ENCODE assay signal across 22 mouse cellular contexts in the genomic region with DNA sequence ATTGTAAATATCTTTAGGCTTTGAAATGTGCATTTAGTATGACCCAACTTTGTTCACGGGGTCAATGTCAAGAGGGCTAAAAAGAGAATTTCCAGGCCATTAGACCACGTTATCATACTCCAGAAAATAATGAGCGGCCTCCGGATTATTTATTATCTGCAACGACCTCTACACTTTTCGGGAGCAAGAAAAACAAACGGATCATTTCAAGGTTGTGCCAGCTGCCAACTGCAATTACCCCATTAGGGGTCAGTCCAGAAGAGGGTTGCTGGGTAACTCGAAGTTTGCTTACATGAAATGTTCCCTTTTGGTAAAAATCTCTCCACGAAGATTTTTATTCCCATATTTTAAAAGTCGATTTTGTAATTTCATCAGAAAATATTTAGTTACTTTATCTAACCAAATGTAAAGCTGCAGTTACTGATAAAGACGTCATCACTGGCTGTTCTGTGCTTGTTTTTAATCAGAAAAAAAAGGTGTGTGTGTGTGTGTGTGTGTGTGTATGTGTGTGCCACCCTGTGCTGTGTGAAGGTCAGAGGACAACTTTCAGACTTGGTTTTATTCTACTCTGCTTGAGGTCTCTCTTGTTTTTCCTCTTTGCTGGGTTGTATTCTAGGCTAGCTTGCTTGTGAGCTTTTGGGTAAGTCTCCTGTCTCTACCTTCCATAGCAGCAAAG. TPM values are rescaled to one million over a fixed set of nuclear protein-coding genes. Genes with fewer than 3 reads are reported as not detected.
DNase-seq lines count a peak whose midpoint lies in the region; ATAC-seq and TF ChIP-seq lines count a peak whose summit lies in the region.
"Had no signal": no experiment of that assay in that cellular context is flagged by ENCODE, and none has a peak within 500 bp of the region (broad histone marks: within the 10 kb centered on the region; RNA-seq: fewer than 3 reads in every experiment).

No protein-coding gene starts in this region.

- peak; percentile 52 to 85 for DNase-seq in adrenal gland, adult (ENCODE audit: inconsistent age in 2 of 2, low spot score in 1 of 2)
- no peak for DNase-seq in adrenal gland, postnatal 4 days (ENCODE audit: low spot score in 2 of 2)
- DNase-seq in kidney, postnatal 0 days (ENCODE audit: low spot score) = no peak
- peak; percentile 57 for DNase-seq in adrenal gland, adult 8-10 months
- DNase-seq in retina, postnatal 1 day = peak; percentile 63
- no peak for DNase-seq in right cerebral cortex, postnatal 10 days (ENCODE audit: low spot score in 2 of 2)
- DNase-seq: cerebellum, adult 11 months; cerebellum, adult 9-11 months; gastrocnemius, adult 2 months; heart, postnatal 4 days; lung, postnatal 4 days had no signal

- ATAC-seq in kidney, postnatal 0 days (replicated peaks; ENCODE audit: low FRiP score, low read depth) = no peak
- ATAC-seq in kidney, embryonic 16.5 days (ENCODE audit: low FRiP score, low TSS enrichment) = no peak
- ATAC-seq in forebrain, embryonic 15.5 days (replicated peaks) = no peak
- ATAC-seq: midbrain, embryonic 15.5 days had no signal

- 17% methylated on average over 11 of the region's 11 CpGs for WGBS in kidney, postnatal 0 days
- WGBS in kidney, embryonic 16.5 days = 21% methylated on average over 11 of the region's 11 CpGs
- WGBS in forebrain, embryonic 15.5 days = 61% methylated on average over 11 of the region's 11 CpGs

- H3K36me3 ChIP-seq in kidney, postnatal 0 days (ENCODE audit: insufficient read depth, low read length) = no peaks in the 10 kb centered on the region
- H3K36me3 ChIP-seq in kidney, embryonic 16.5 days (ENCODE audit: insufficient read depth, low read length) = no peaks in the 10 kb centered on the region
- H3K36me3 ChIP-seq in forebrain, embryonic 15.5 days = no peaks in the 10 kb centered on the region
- H3K36me3 ChIP-seq: embryonic facial prominence, embryonic 13.5 days; forebrain, embryonic 12.5 days; heart, embryonic 10.5 days; hindbrain, embryonic 15.5 days; intestine, embryonic 15.5 days; liver, embryonic 15.5 days; midbrain, embryonic 15.5 days; neural tube, embryonic 12.5 days had no signal

- H3K4me2 ChIP-seq in kidney, postnatal 0 days (ENCODE audit: low read length) = no peak overlapping the region
- no peak overlapping the region for H3K4me2 ChIP-seq in kidney, embryonic 16.5 days (replicated peaks; ENCODE audit: low read depth, low read length)
- no peak overlapping the region for H3K4me2 ChIP-seq in forebrain, embryonic 15.5 days (replicated peaks)
- H3K4me2 ChIP-seq: embryonic facial prominence, embryonic 13.5 days; forebrain, embryonic 12.5 days; hindbrain, embryonic 15.5 days; intestine, embryonic 15.5 days; liver, embryonic 15.5 days; midbrain, embryonic 15.5 days; neural tube, embryonic 12.5 days had no signal

- H3K27me3 ChIP-seq in kidney, postnatal 0 days (ENCODE audit: insufficient read depth, low read length) = no peaks in the 10 kb centered on the region
- H3K27me3 ChIP-seq in kidney, embryonic 16.5 days (ENCODE audit: insufficient read depth, low read length) = peaks cover 12% of the 10 kb centered on the region; the same call in 1 of the 2 replicates
- H3K27me3 ChIP-seq in forebrain, embryonic 15.5 days = no peaks in the 10 kb centered on the region
- H3K27me3 ChIP-seq: embryonic facial prominence, embryonic 13.5 days; forebrain, embryonic 12.5 days; hindbrain, embryonic 15.5 days; intestine, embryonic 15.5 days; liver, embryonic 15.5 days; midbrain, embryonic 15.5 days; neural tube, embryonic 12.5 days had no signal

- H3K4me3 ChIP-seq in kidney, postnatal 0 days (replicated peaks; ENCODE audit: low read depth, low read length) = no peak overlapping the region
- no peak overlapping the region for H3K4me3 ChIP-seq in kidney, embryonic 16.5 days (ENCODE audit: low read length)
- H3K4me3 ChIP-seq in forebrain, embryonic 15.5 days = no peak overlapping the region
- H3K4me3 ChIP-seq: embryonic facial prominence, embryonic 13.5 days; erythroblast, embryonic 14.5 days; forebrain, embryonic 12.5 days; gastrocnemius, adult 2 months; heart, embryonic 10.5 days; hindbrain, embryonic 15.5 days; intestine, embryonic 15.5 days; liver, embryonic 15.5 days; midbrain, embryonic 15.5 days; neural tube, embryonic 12.5 days had no signal

- 0 out of 2 replicates have a peak, but pooled peaks cover 5% of the 10 kb centered on the region for H3K4me1 ChIP-seq in kidney, postnatal 0 days (replicated peaks; ENCODE audit: insufficient read depth, low read length)
- H3K4me1 ChIP-seq in kidney, embryonic 16.5 days (ENCODE audit: insufficient read depth, low read length) = peaks cover 11% of the 10 kb centered on the region
- no peaks in the 10 kb centered on the region for H3K4me1 ChIP-seq in forebrain, embryonic 15.5 days
- H3K4me1 ChIP-seq: embryonic facial prominence, embryonic 13.5 days; forebrain, embryonic 12.5 days; hindbrain, embryonic 15.5 days; intestine, embryonic 15.5 days; liver, embryonic 15.5 days; midbrain, embryonic 15.5 days; neural tube, embryonic 12.5 days had no signal

- 0 out of 2 replicates have a peak overlapping the region, but pooled peaks have one; percentile 40 for H3K27ac ChIP-seq in kidney, postnatal 0 days
- no peak overlapping the region for H3K27ac ChIP-seq in kidney, embryonic 16.5 days (ENCODE audit: low read length)
- H3K27ac ChIP-seq in forebrain, embryonic 15.5 days (replicated peaks) = no peak overlapping the region
- H3K27ac ChIP-seq: embryonic facial prominence, embryonic 13.5 days; forebrain, embryonic 12.5 days; gastrocnemius, adult 2 months; hindbrain, embryonic 15.5 days; intestine, embryonic 15.5 days; liver, embryonic 15.5 days; midbrain, embryonic 15.5 days; neural tube, embryonic 12.5 days had no signal

- H3K9me3 ChIP-seq in kidney, postnatal 0 days (replicated peaks; ENCODE audit: low read length) = no peaks in the 10 kb centered on the region
- no peaks in the 10 kb centered on the region for H3K9me3 ChIP-seq in kidney, embryonic 16.5 days (ENCODE audit: low read length)
- H3K9me3 ChIP-seq in forebrain, embryonic 15.5 days = no peaks in the 10 kb centered on the region
- H3K9me3 ChIP-seq: embryonic facial prominence, embryonic 13.5 days; forebrain, embryonic 12.5 days; heart, embryonic 10.5 days; hindbrain, embryonic 15.5 days; intestine, embryonic 15.5 days; liver, embryonic 15.5 days; midbrain, embryonic 15.5 days; neural tube, embryonic 12.5 days had no signal

- TF ChIP-seq CTCF in kidney, postnatal 0 days (IDR thresholded peaks at IDR 0.05; ENCODE audit: low read depth) = no peak

- no peak overlapping the region for H3K9ac ChIP-seq in kidney, postnatal 0 days (ENCODE audit: low read depth, low read length)
- no peak overlapping the region for H3K9ac ChIP-seq in kidney, embryonic 16.5 days (replicated peaks; ENCODE audit: low read length)
- no peak overlapping the region for H3K9ac ChIP-seq in forebrain, embryonic 15.5 days (replicated peaks)
- H3K9ac ChIP-seq: embryonic facial prominence, embryonic 13.5 days; forebrain, embryonic 12.5 days; hindbrain, embryonic 15.5 days; intestine, embryonic 15.5 days; liver, embryonic 15.5 days; midbrain, embryonic 15.5 days; neural tube, embryonic 12.5 days had no signal

RNA-seq across cellular contexts. Expression of gene Slc35g1, which starts 30.7 kb away (rescaled TPM):
- 10 to 100 TPM; 19.2 to 21.0 TPM for total RNA-seq in adrenal gland, postnatal 4 days (2021)
- 8.7 and 8.8 TPM in 2 replicates for polyA plus RNA-seq in kidney, postnatal 0 days (2015; fragmentation: Nextera tagmentation; extraction: Ambion mirVana)
- polyA plus RNA-seq in kidney, embryonic 16.5 days (2015; fragmentation: Nextera tagmentation; extraction: Ambion mirVana) = 7.8 and 7.9 TPM in 2 replicates
- 10 to 100 TPM; 19.6 to 37.8 (median 29.9) TPM for total RNA-seq in adrenal gland, adult 8-10 months (2022)
- 1.1 and 1.4 TPM in 2 replicates for polyA plus RNA-seq in forebrain, embryonic 15.5 days (2015; fragmentation: Nextera tagmentation; extraction: Ambion mirVana)

Comparison
In these comparisons a context has a peak if more than half of its experiments do, and no peak if none do; other contexts are left out.
1. DNase-seq: peak in adrenal gland, adult (2 of 2), adrenal gland, adult 8-10 months (single experiment) and retina, postnatal 1 day (single experiment); none in adrenal gland, postnatal 4 days (0 of 2), kidney, postnatal 0 days (single experiment) and right cerebral cortex, postnatal 10 days (0 of 2).